Mouse (Mus musculus) C2C12 (cell line): ENCODE results near the gene Apba1. TPM values are rescaled to one million over a fixed set of nuclear protein-coding genes. Genes with fewer than 3 reads are reported as not detected.

ENCODE experiments used
- H3K27me3 ChIP-seq: one replicate; pipeline ENCODE4 v1.6.1; 2011; ENCODE audit not compliant: control insufficient read depth, insufficient read depth, insufficient read length
- H3K36me3 ChIP-seq: one replicate; pipeline ENCODE4 v1.6.1; 2011; ENCODE audit not compliant: control insufficient read depth, insufficient read depth
- H3K4me3 ChIP-seq: one replicate; pipeline ENCODE4 v1.5.1; 2011; ENCODE audit warnings: mild to moderate bottlenecking, control low read depth; ENCODE audit not compliant: poor library complexity, insufficient read depth, severe bottlenecking
- H3K79me2 ChIP-seq: one replicate; pipeline ENCODE4 v1.6.1; 2011; ENCODE audit not compliant: control insufficient read depth, insufficient read depth
- H3K79me3 ChIP-seq: one replicate; pipeline ENCODE4 v1.6.1; 2011; ENCODE audit warnings: low read depth, control low read depth
- H3ac ChIP-seq: one replicate; pipeline ENCODE3; 2011; ENCODE audit warnings: low read depth; ENCODE audit not compliant: control insufficient read depth, insufficient read length
- CEBPB ChIP-seq: IDR thresholded peaks from one replicate; pipeline ENCODE4 v1.6.1; 2011; ENCODE audit warnings: low read depth, mild to moderate bottlenecking, control low read depth, moderate library complexity
- CTCF ChIP-seq: IDR thresholded peaks from one replicate; pipeline ENCODE4 v1.5.1; 2011; ENCODE audit not compliant: control insufficient read depth, insufficient read depth, insufficient read length
- FOSL1 ChIP-seq: IDR thresholded peaks from one replicate; pipeline ENCODE4 v1.8.0; 2011; ENCODE audit warnings: mild to moderate bottlenecking, low read length; ENCODE audit not compliant: poor library complexity, insufficient read depth, severe bottlenecking
- MAX ChIP-seq: IDR thresholded peaks from one replicate; pipeline ENCODE4 v1.6.1; 2011; ENCODE audit warnings: mild to moderate bottlenecking, control low read depth
- MYOD1 ChIP-seq: IDR thresholded peaks from one replicate; pipeline ENCODE4 v1.6.1; 2011; ENCODE audit warnings: low read depth; ENCODE audit not compliant: control insufficient read depth, insufficient read length
- MYOG ChIP-seq: IDR thresholded peaks from one replicate; pipeline ENCODE4 v1.6.1; 2011; ENCODE audit not compliant: control insufficient read depth, insufficient read length; ENCODE audit errors: extremely low read depth
- USF1 ChIP-seq: IDR thresholded peaks from one replicate; pipeline ENCODE4 v1.6.1; 2011; ENCODE audit warnings: low read depth, mild to moderate bottlenecking, control low read depth, moderate library complexity
- polyA plus RNA-seq: library from polyadenylated mRNA; unstranded; fragments of >200 nt; fragmentation: generic; extraction: Trizol; gene quantifications from one replicate; pipeline ENCODE4 v1.2.1, GENCODE M21; 2012; ENCODE audit warnings: missing spikeins

Gene Apba1
- polyA plus RNA-seq, 1 experiment: 0.02 TPM

DNA sequence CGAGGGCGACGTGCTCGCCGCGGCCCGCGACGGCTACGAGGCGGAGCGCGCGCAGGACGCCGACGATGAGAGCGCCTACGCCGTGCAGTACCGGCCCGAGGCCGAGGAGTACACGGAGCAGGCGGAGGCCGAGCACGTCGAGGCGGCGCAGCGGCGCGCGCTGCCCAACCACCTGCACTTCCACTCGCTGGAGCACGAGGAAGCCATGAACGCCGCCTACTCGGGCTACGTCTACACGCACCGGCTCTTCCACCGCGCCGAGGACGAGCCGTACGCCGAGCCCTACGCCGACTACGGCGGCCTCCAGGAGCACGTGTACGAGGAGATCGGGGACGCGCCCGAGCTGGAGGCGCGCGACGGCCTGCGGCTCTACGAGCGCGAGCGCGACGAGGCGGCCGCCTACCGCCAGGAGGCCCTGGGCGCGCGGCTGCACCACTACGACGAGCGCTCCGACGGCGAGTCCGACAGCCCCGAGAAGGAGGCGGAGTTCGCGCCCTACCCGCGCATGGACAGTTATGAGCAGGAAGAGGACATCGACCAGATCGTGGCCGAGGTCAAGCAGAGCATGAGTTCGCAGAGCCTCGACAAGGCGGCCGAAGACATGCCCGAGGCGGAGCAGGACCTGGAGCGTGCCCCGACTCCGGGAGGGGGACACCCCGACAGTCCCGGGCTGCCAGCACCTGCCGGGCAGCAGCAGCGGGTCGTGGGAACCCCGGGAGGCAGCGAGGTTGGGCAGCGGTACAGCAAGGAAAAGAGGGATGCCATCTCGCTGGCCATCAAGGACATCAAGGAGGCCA is 134.6 kb downstream of the Apba1 start:
- Histone ChIP-seq H3K4me3 (no peak overlapping the region), H3K36me3 (no peaks in the 10 kb centered on the region), H3ac (no peak overlapping the region), H3K79me3 (no peaks in the 10 kb centered on the region), H3K79me2 (no peaks in the 10 kb centered on the region), H3K27me3 (no peaks in the 10 kb centered on the region)
- TF ChIP-seq MYOD1 (no peak), USF1 (no peak), CEBPB (no peak), MYOG (no peak), FOSL1 (no peak)

DNA sequence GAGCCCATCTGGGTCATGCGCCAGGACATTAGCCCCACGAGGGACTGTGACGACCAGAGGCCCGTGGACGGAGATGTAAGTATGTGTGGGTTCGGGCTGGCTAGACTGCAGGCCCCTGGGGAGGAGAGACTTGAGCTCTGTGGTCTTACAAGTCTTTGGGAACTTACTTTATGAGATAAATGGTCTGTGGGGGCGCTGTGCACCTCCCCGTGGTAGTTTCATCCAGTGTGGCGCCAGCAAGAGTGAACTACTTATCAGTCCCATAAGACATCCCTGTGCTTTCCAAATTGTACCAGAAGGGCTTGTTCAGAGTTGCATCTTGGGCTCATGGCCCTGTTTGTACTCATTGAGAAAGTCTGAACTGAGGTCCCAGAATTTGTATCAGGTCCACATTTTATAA is 135.3 kb downstream of the Apba1 start:
- H3ac ChIP-seq: no peak overlapping the region
- no peak overlapping the region for H3K4me3 ChIP-seq
- no peaks in the 10 kb centered on the region for H3K36me3 ChIP-seq
- H3K79me3 ChIP-seq: no peaks in the 10 kb centered on the region
- no peaks in the 10 kb centered on the region for H3K27me3 ChIP-seq
- H3K79me2 ChIP-seq: no peaks in the 10 kb centered on the region
- TF ChIP-seq CTCF (no peak), MYOD1 (no peak), USF1 (no peak), MYOG (no peak), CEBPB (no peak), MAX (no peak), FOSL1 (no peak)

DNA sequence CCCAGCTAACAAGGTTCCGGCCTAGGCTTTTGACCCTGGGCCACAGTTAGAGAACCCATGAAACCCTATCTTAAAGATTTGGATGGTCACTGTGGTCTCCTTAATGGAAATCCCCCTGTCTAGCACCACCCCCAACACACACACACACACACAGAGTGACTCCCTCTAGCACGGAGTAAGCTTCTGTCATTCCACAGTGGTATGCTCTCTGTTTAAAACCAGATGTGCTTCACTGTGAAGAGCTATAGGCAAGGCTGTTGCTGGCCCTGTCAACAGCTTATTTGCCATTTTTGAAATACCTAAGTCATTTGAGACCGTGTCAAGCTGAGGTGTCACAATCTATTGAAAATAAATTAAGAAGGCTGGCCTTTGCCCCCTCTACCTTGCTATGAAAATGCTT is 136.1 kb downstream of the Apba1 start:
- Histone ChIP-seq H3K4me3 (no peak overlapping the region), H3ac (no peak overlapping the region), H3K36me3 (no peaks in the 10 kb centered on the region), H3K79me3 (no peaks in the 10 kb centered on the region), H3K79me2 (no peaks in the 10 kb centered on the region), H3K27me3 (no peaks in the 10 kb centered on the region)
- TF ChIP-seq MYOG: no peak
- no peak for TF ChIP-seq MYOD1
- no peak for TF ChIP-seq MAX
- no peak for TF ChIP-seq CTCF
- TF ChIP-seq FOSL1: no peak
- no peak for TF ChIP-seq USF1
- TF ChIP-seq CEBPB: no peak

DNA sequence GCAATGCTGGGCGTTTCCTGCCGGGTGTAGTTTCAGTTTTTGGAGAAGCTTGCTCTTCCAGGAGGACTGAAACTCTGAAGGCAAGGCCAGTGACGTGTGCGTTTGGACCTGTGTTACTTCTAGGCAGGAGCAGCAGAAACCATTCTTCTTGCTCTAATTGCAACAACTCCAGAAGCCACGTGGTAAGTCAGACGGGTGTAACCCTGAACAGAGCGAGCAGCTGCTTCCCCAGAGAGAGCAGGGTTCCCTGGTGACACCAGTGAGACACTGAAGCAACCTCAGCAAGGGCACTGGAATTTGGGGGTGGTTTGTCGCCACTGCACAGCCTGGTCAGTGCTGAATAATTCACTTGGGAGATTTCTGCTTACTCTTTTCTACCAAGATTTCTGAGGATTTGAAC is 138.2 kb downstream of the Apba1 start:
- Histone ChIP-seq H3K4me3 (no peak overlapping the region), H3K27me3 (no peaks in the 10 kb centered on the region), H3K36me3 (no peaks in the 10 kb centered on the region), H3K79me3 (no peaks in the 10 kb centered on the region), H3ac (no peak overlapping the region), H3K79me2 (no peaks in the 10 kb centered on the region)
- no peak for TF ChIP-seq FOSL1
- no peak for TF ChIP-seq CEBPB
- no peak for TF ChIP-seq MYOG
- TF ChIP-seq USF1: no peak
- TF ChIP-seq CTCF: no peak
- no peak for TF ChIP-seq MYOD1
- no peak for TF ChIP-seq MAX

- no peaks in the 10 kb centered on the region for H3K27me3 ChIP-seq
- no peak overlapping the region for H3ac ChIP-seq
- H3K79me2 ChIP-seq: no peaks in the 10 kb centered on the region
- TF ChIP-seq CEBPB (no peak), CTCF (no peak), USF1 (no peak)
- no peaks in the 10 kb centered on the region for H3K36me3 ChIP-seq
- no peak overlapping the region for H3K4me3 ChIP-seq
- H3K79me3 ChIP-seq: no peaks in the 10 kb centered on the region
These were observed 139.8 kb downstream of the Apba1 start for GRCm38 (mm10) chr19:23898501-23898900.

DNA sequence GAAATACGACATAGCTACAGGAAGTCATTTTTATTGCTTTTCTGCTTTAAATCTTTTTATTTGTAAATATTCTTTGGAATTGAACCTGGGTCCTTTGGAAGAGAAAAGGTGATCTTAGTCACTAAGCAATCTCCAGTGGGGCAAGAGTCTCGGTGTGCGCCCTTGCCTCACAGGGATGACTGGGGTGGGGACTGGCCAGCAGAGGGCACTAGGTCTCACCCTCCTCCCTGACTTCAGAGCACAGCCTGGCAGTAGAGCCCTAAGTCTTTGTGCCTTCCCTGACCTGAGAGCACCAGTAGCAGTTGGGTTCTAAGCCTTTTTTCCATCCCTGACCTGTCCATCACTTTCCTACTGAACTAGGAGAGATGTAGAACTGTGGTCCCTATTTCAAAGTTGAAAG is 142.5 kb downstream of the Apba1 start:
- Histone ChIP-seq H3K79me2 (no peaks in the 10 kb centered on the region), H3K36me3 (no peaks in the 10 kb centered on the region), H3K27me3 (no peaks in the 10 kb centered on the region), H3K4me3 (no peak overlapping the region), H3ac (no peak overlapping the region), H3K79me3 (no peaks in the 10 kb centered on the region)
- no peak for TF ChIP-seq USF1
- peak; percentile 39 for TF ChIP-seq CTCF
- no peak for TF ChIP-seq FOSL1
- TF ChIP-seq MAX: no peak
